Mouse (Mus musculus) ES-Bruce4 (cell line): ENCODE measurements around the gene Carmil2.

ENCODE experiments used
- CTCF ChIP-seq: IDR thresholded peaks from one replicate; pipeline ENCODE4 v1.8.1; 2011; ENCODE audit warnings: low read depth, low read length
- POLR2A ChIP-seq: IDR thresholded peaks from one replicate; pipeline ENCODE4 v1.8.1; 2011; ENCODE audit warnings: low read length; ENCODE audit not compliant: insufficient read depth

DNA sequence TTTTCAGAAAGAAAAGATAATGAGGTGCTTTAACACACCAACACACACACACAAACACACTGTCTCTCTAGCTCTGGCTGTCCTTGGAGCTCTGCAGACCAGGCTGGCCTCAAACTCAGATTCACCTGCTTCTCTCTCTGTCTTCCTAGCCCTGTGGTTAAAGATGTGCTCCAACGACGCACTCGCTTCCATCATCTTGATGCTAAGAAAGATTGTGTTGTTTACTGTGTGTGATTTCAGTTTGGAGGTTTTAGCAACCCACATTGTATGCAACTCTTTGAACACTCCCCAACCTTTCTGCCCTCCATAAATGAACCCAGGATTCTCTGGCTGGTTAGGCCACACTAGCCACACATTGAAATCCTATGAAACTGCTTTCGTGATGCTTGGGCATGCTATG, 47.6 kb upstream of the Carmil2 start:
- TF ChIP-seq CTCF = no peak
- no peak for TF ChIP-seq POLR2A
